Mouse (Mus musculus) megakaryocyte, embryonic 14.5 days (primary cell): ENCODE results near the gene Efnb1.

ENCODE experiments used
- FLI1 ChIP-seq: IDR thresholded peaks from 2 replicates; pipeline ENCODE4 v1.6.1; 2012; ENCODE audit warnings: low read length, inconsistent platforms, mixed read lengths
- GATA1 ChIP-seq: IDR thresholded peaks from 3 replicates; pipeline ENCODE4 v1.6.1; 2012; ENCODE audit warnings: mixed read lengths, low read length, inconsistent platforms, borderline replicate concordance

GRCm38 (mm10) chrX:99151434-99151833, 15.5 kb downstream of the Efnb1 start:
- TF ChIP-seq FLI1 (no peak), GATA1 (no peak)
